Mouse (Mus musculus) monocyte, adult 5-6 weeks (primary cell): ENCODE results near the gene Ralgapb. TPM values are rescaled to one million over a fixed set of nuclear protein-coding genes. Genes with fewer than 3 reads are reported as not detected.

Source experiments
- total RNA-seq: library from RNA; stranded (forward); fragments of 200-1000, 200-491, 200-594 nt; gene quantifications from 3 replicates; pipeline ENCODE4 v1.2.3, GENCODE M21; 2017

Gene Ralgapb
- total RNA-seq, 1 experiment from 2014 or later = 39.3 TPM

Other genes with a start within 250 kb of the Ralgapb start
- not detected in 3 replicates for gene D630003M21Rik, start 180.6 kb upstream of the Ralgapb start, total RNA-seq
- not detected in 3 replicates for gene Bpi, start 151.8 kb upstream of the Ralgapb start, total RNA-seq
- 0.48 to 0.49 TPM in 2 of 3 replicates, not detected in the other for gene Lbp, start 103.4 kb upstream of the Ralgapb start, total RNA-seq
- gene Snhg11, start 34.2 kb upstream of the Ralgapb start, total RNA-seq = not detected in 3 replicates
- gene Adig, start 92.8 kb downstream of the Ralgapb start, total RNA-seq = not detected in 3 replicates
- gene Arhgap40, start 102.9 kb downstream of the Ralgapb start, total RNA-seq = not detected in 3 replicates
- not detected in 3 replicates for gene Slc32a1, start 200.9 kb downstream of the Ralgapb start, total RNA-seq
- 22.5 to 30.7 TPM (median 30.6 TPM) in 3 replicates for gene Actr5, start 215.0 kb downstream of the Ralgapb start, total RNA-seq